Mouse (Mus musculus) heart, embryonic 11.5 days (tissue): ENCODE measurements around the gene Slc35e3. TPM values are rescaled to one million over a fixed set of nuclear protein-coding genes. Genes with fewer than 3 reads are reported as not detected.
A peak's percentile ranks its signal among the peaks of the same experiment; 100 is the strongest.
"Not testable (repeated sequence)": the region's sequence is repeated elsewhere in the genome, so short reads cannot be mapped to it uniquely, and the experiment has no call there.

ENCODE experiments used
- ATAC-seq: fragments of 200-750 bp; cut with Nextera tagmentation; replicated peaks from 2 replicates; pipeline ENCODE4 v1.8.0; 2017; ENCODE audit warnings: moderate library complexity; ENCODE audit not compliant: insufficient number of reproducible peaks, low FRiP score, low TSS enrichment
- H3K27ac ChIP-seq: fragments of 300-500 bp; sonication (generic); 2 replicates; pipeline ENCODE4 v1.5.1; 2014; ENCODE audit warnings: mild to moderate bottlenecking, low read depth, low read length
- H3K27me3 ChIP-seq: fragments of 300-500 bp; sonication (generic); 2 replicates; pipeline ENCODE4 v1.6.1; 2014; ENCODE audit warnings: mild to moderate bottlenecking, low read length, mixed read lengths; ENCODE audit not compliant: control insufficient read depth, insufficient read depth
- H3K36me3 ChIP-seq: fragments of 300-500 bp; sonication (generic); 2 replicates; pipeline ENCODE4 v1.6.1; 2014; ENCODE audit warnings: mild to moderate bottlenecking, low read length, moderate library complexity, mixed read lengths; ENCODE audit not compliant: control insufficient read depth, insufficient read depth
- H3K4me1 ChIP-seq: fragments of 300-500 bp; sonication (generic); 2 replicates; pipeline ENCODE4 v1.6.1; 2014; ENCODE audit warnings: low read length; ENCODE audit not compliant: control insufficient read depth, insufficient read depth
- H3K4me2 ChIP-seq: fragments of 300-500 bp; sonication (generic); 2 replicates; pipeline ENCODE4 v1.6.1; 2014; ENCODE audit warnings: mild to moderate bottlenecking, moderate library complexity
- H3K4me3 ChIP-seq: fragments of 300-500 bp; sonication (generic); 2 replicates; pipeline ENCODE4 v1.5.1; 2014; ENCODE audit warnings: low read depth, low read length
- H3K9ac ChIP-seq: fragments of 300-500 bp; sonication (generic); 2 replicates; pipeline ENCODE4 v1.6.1; 2014; ENCODE audit warnings: mild to moderate bottlenecking, low read depth, low read length, moderate library complexity
- H3K9me3 ChIP-seq: fragments of 300-500 bp; sonication (generic); replicated peaks from 2 replicates; pipeline ENCODE4 v1.6.1; 2016; ENCODE audit warnings: low read length; ENCODE audit not compliant: control insufficient read depth
- WGBS: fragments of 180-500 bp; shearing (Covaris S2); extraction: QIAGEN DNeasy Blood & Tissue Kit; methylation state at CpG from one replicate; pipeline ENCODE4 v1.1.7; 2014; ENCODE audit not compliant: insufficient replicate concordance; 5-methylcytosine and 5-hydroxymethylcytosine counted together
- polyA plus RNA-seq: library from polyadenylated mRNA; unstranded; fragments of >200 nt; fragmentation: Nextera tagmentation; extraction: Ambion mirVana; gene quantifications from 2 replicates; pipeline ENCODE4 v1.2.1, GENCODE M21; 2014

Gene Slc35e3
- polyA plus RNA-seq, 1 experiment from 2014 or later, result 6.9 TPM

DNA sequence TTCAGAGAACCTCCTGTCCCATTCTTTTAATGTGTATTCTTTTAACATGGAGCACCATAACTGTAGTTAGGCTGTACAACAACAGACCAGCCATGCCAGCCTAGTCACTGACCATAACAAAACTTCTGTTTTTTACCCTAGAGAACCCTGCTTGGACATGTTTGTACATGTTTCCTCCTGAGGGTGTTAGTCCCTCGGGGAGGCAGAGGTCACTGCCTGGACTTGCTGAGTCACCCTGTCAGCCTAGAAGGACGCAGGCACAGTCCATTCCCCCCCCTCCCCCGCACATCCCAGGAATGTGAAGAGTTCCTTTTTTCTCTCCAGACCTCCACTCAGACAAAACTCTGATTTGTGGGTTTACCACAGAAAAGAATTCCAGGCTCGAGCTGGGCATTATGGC lies 28.6 kb downstream of the Slc35e3 start:
- Histone ChIP-seq H3K36me3 (no peaks in the 10 kb centered on the region), H3K27me3 (no peaks in the 10 kb centered on the region), H3K4me1 (peaks cover 14% of the 10 kb centered on the region), H3K9ac (no peak overlapping the region), H3K9me3 (no peaks in the 10 kb centered on the region), H3K4me3 (no peak overlapping the region), H3K27ac (peak overlapping the region; percentile 62), H3K4me2 (peak overlapping the region; percentile 39)
- WGBS, result under 1% methylated on average over 4 of the region's 4 CpGs
- ATAC-seq, result peak; percentile 40; the same call in 1 of the 2 replicates

DNA sequence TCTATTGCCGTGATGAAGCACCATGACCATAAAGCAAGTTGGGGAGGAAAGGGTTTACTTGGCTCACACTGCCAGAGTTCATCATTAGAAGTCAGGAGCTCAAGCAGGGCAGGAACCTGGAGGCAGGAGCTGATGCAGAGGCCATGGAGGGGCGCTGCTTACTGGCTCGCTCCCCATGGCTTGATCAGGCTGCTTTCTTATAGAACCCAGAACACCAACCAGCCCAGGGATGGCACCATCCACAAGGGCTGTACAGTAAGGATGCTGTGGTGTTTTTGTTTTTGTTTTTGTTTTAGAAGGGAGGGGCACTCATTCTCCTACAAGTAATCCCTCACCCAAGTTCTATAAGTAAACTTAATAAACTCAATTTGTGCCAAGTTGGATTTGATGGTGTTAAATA lies 29.5 kb downstream of the Slc35e3 start:
- no peak overlapping the region for H3K27ac ChIP-seq

DNA sequence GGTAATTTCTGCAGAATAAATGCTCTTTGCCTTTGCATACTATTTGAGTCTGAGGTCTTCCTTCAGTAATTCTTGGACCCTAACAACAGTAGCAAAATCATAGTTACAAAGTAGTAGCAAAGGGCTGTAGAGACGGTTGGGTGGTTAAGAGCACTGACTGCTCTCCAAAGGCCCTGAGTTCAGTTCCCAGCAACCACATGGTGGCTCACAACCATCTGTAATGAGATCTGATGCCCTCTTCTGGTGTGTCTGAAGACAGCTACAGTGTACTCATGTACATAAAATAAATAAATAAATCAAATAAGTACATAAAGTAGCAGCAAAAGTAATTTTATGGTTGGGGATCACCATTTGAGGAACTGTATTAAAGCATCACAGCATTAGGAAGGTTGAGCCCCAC lies 30.5 kb downstream of the Slc35e3 start:
- WGBS, result 92% methylated on average over 1 of the region's 1 CpGs
- not testable (repeated sequence) for H3K9ac ChIP-seq, H3K4me2 ChIP-seq, H3K27me3 ChIP-seq, H3K27ac ChIP-seq, H3K36me3 ChIP-seq, ATAC-seq, H3K4me3 ChIP-seq, H3K9me3 ChIP-seq
- peaks cover 14% of the 10 kb centered on the region for H3K4me1 ChIP-seq

More for the DNA sequence above, 29.5 kb downstream of the Slc35e3 start:
- Histone ChIP-seq H3K27me3 (no peaks in the 10 kb centered on the region), H3K9ac (no peak overlapping the region), H3K36me3 (no peaks in the 10 kb centered on the region), H3K4me1 (peaks cover 14% of the 10 kb centered on the region), H3K4me2 (no peak overlapping the region), H3K4me3 (no peak overlapping the region), H3K9me3 (no peaks in the 10 kb centered on the region)
- 89% methylated on average over 3 of the region's 3 CpGs for WGBS
- ATAC-seq, result no peak

DNA sequence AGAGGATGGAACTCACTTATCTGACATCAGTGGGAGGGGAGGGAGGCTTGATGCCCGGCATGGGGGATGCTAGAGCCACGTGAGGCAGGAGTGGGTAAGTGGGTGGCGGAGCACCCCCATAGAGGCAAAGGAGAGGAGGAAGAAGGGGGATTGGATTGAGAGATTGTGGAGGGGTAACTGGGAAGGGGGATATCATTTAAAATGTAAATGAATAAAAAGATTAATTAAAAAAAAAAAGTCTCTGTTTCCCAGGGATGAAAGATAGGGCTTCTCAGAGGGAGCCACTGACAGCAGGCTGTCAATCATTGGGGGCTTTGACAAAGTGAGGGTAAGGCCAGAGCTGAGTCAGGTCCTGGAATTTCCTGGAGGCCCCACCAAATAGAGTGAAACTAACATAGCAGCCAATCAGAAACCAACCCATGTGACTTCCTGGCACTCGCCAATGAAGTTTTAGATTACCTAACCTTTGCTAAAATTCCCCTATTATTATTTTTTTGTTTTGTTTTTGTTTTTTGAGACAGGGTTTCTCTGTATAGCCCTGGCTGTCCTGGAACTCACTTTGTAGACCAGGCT lies 31.2 kb downstream of the Slc35e3 start:
- peaks cover 14% of the 10 kb centered on the region for H3K4me1 ChIP-seq
- ATAC-seq, result no peak
- H3K4me3 ChIP-seq, result no peak overlapping the region
- no peaks in the 10 kb centered on the region for H3K36me3 ChIP-seq
- no peaks in the 10 kb centered on the region for H3K27me3 ChIP-seq
- WGBS, result 60% methylated on average over 4 of the region's 4 CpGs
- no peak overlapping the region for H3K4me2 ChIP-seq
- H3K27ac ChIP-seq, result no peak overlapping the region
- no peak overlapping the region for H3K9ac ChIP-seq
- H3K9me3 ChIP-seq, result no peaks in the 10 kb centered on the region

DNA sequence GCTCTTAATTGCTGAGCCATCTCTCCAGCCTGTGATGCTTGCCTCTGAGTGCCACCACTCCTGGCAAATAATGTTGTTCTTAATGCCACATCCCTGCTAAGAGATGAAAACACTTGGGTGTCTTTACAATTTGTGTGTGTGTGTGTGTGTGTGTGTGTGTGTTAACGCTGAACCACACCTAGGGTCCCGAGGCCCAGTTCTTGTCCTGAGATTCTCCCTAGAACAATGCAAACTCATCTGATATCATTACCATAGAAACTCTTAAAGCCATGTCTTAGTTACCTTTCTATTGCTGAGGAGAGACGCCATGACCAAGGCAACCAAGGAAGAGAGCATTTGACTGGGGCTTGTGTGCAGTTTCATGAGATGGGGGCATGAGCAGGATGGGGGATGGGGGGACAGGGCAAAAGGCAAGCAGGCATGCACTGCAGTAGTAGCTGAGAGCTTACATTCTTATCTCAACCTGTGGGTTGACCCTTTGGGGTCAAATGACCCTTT lies 32.1 kb downstream of the Slc35e3 start:
- Histone ChIP-seq H3K9ac (no peak overlapping the region), H3K27ac (no peak overlapping the region), H3K27me3 (no peaks in the 10 kb centered on the region), H3K4me3 (no peak overlapping the region), H3K9me3 (no peaks in the 10 kb centered on the region), H3K36me3 (no peaks in the 10 kb centered on the region), H3K4me2 (no peak overlapping the region), H3K4me1 (peaks cover 14% of the 10 kb centered on the region)
- WGBS, result 81% methylated on average over 3 of the region's 3 CpGs
- ATAC-seq, result no peak

DNA sequence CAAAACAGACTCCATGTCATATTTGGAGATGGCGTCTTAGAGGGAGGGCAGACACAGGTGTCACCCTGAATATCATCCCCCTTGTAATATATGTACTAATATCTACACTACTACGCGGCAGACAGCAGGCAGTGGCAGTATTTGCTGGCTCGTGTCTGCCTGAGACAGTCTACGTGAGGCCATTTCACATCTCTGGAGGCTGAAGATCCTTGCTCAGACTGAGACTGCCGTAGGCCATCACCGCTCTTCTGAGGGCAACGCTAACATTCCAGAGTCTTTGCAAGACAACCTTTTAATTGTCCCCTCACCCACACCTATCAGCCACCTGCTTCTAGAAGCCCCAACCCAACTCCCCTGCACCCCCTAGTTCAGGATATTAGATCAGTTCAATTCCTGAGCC lies 32.7 kb downstream of the Slc35e3 start:
- no peak overlapping the region for H3K4me2 ChIP-seq
- H3K27me3 ChIP-seq, result no peaks in the 10 kb centered on the region
- WGBS, result 87% methylated on average over 8 of the region's 8 CpGs
- no peaks in the 10 kb centered on the region for H3K36me3 ChIP-seq
- no peak for ATAC-seq
- H3K4me3 ChIP-seq, result no peak overlapping the region
- peaks cover 18% of the 10 kb centered on the region for H3K4me1 ChIP-seq
- no peak overlapping the region for H3K27ac ChIP-seq
- no peak overlapping the region for H3K9ac ChIP-seq
- H3K9me3 ChIP-seq, result no peaks in the 10 kb centered on the region

DNA sequence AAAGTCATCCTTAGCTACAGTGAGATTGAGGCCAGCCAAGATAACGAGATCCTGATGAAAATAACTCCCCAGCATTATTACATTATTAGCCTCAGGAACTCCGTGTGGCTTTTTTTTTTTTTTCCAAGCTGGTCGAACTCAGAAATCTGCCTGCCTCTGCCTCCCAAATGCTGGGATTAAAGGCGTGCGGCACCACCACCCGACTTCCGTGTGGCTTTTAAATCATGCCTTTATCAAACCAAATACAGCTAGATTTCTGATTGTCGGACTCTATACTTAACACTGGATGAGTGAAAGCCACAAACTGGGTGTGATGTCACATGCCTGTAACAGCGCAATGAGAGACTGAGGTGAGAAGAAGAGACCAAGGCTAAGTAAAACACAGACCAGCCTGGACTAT lies 33.3 kb downstream of the Slc35e3 start:
- Histone ChIP-seq H3K36me3 (no peaks in the 10 kb centered on the region), H3K9me3 (no peaks in the 10 kb centered on the region), H3K27ac (no peak overlapping the region), H3K4me1 (peaks cover 12% of the 10 kb centered on the region), H3K9ac (no peak overlapping the region), H3K4me3 (no peak overlapping the region), H3K4me2 (no peak overlapping the region), H3K27me3 (no peaks in the 10 kb centered on the region)
- no peak for ATAC-seq
- WGBS, result 87% methylated on average over 9 of the region's 9 CpGs

DNA sequence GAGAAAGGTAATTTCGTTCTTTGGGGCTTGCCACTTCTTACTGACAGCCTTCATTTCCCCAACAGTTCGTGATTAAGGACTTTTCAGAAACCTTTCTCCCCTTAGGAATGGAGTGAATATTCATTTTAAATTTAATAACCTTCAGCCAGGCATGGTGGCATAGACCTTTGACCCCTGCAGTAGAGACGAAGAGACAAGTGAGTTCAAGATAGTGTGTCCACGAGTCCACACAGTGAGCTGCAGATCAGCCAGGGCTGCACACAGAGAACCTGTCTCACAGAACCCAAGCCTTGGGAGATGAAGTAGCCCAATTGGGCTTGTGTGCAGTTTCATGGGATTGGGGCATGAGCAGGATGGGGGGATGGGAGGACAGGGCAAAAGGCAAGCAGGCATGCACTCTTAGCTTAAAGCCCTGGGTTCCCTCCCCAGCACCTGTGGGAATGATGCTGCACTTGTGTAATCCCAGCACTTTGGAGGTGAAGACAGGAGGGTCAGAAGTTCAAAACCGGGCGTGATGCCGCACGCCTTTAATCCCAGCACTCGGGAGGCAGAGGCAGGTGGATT lies 33.9 kb downstream of the Slc35e3 start:
- WGBS, result 81% methylated on average over 9 of the region's 9 CpGs
- Histone ChIP-seq H3K27ac (no peak overlapping the region), H3K9ac (no peak overlapping the region), H3K9me3 (no peaks in the 10 kb centered on the region), H3K27me3 (no peaks in the 10 kb centered on the region), H3K36me3 (0 out of 2 replicates have a peak, but pooled peaks cover 1% of the 10 kb centered on the region), H3K4me1 (peaks cover 6% of the 10 kb centered on the region), H3K4me3 (no peak overlapping the region), H3K4me2 (no peak overlapping the region)
- ATAC-seq, result no peak

DNA sequence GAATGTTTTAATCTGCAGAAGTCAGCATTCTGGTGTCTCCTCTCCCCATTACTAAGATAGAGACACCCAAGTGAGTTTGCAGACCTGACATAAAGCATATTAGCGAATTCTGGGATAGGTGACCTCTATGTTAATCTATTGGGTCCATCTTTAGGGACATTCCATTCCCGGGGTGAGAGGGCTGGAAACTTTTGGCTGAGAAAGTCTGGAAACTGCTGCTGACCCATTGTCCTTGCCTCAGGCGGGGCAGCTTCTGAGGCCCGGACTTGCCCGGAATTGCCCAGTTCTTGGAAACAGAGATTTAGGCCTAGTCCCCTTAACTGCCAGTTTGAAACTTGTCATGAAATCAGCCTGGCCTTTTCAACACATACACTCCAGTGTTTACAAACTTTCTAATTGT lies 34.8 kb downstream of the Slc35e3 start:
- ATAC-seq, result no peak
- Histone ChIP-seq H3K9ac (peak overlapping the region; percentile 100), H3K4me2 (peak overlapping the region; percentile 71), H3K27ac (no peak overlapping the region), H3K27me3 (no peaks in the 10 kb centered on the region), H3K9me3 (no peaks in the 10 kb centered on the region), H3K36me3 (peaks cover 7% of the 10 kb centered on the region; the same call in 1 of the 2 replicates), H3K4me3 (peak overlapping the region; percentile 91), H3K4me1 (peaks cover 6% of the 10 kb centered on the region)
- 63% methylated on average over 5 of the region's 5 CpGs for WGBS
